Mouse (Mus musculus) heart, adult 2 months (tissue): ENCODE data around the gene Nrxn3.

Source experiments
- CTCF ChIP-seq: fragments of 200-600 bp; IDR thresholded peaks from 2 replicates; pipeline ENCODE4 v1.8.1; 2022; ENCODE audit warnings: antibody characterized with exemption, mild to moderate bottlenecking, moderate library complexity
- EP300 ChIP-seq: fragments of 200-500 bp; IDR thresholded peaks from 2 replicates; pipeline ENCODE4 v1.6.1; 2011; ENCODE audit warnings: low read depth, low read length, control low read depth; ENCODE audit not compliant: insufficient read depth
- POLR2A ChIP-seq: fragments of 200-500 bp; IDR thresholded peaks from 2 replicates; pipeline ENCODE4 v1.6.1; 2011; ENCODE audit warnings: mild to moderate bottlenecking, low read depth, low read length, control low read depth; ENCODE audit not compliant: insufficient read depth

DNA sequence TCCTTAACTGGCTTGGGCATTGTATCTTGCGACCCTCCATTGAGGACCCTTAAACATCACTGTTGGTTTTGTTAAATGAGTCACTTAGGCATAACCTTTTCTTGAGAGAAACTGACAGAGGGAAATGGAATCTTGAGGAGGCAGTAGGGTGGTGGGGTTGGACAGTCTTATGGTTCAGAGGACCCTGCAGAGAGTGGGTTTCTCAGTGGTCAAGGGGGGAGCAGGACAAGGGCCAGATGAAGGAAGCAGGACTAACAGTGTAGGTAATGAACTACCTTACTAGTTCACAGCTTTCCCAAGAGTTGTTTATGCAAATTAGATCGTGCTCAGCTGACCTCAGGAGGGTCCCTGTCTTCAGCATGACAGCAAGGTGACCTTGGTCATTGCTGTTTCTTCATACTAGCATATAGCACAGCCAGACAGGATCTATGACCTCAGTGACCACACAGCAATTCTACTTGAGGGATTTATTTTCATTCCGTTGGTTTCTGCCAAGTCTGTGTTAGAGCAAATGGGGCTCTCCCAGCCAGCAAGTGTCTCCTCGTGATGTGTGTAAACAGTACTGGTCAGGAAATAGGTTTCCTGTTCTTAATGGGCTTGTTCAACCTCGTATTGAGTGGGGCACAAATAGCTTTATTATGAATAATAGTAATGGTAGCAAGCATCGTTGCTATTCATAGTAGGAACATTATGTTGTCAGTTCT lies 384.4 kb downstream of the Nrxn3 start:
- no peak for TF ChIP-seq POLR2A
- TF ChIP-seq CTCF: no peak
- no peak for TF ChIP-seq EP300
